Mouse (Mus musculus): Measurements from ENCODE around the gene Taok3.

DNA sequence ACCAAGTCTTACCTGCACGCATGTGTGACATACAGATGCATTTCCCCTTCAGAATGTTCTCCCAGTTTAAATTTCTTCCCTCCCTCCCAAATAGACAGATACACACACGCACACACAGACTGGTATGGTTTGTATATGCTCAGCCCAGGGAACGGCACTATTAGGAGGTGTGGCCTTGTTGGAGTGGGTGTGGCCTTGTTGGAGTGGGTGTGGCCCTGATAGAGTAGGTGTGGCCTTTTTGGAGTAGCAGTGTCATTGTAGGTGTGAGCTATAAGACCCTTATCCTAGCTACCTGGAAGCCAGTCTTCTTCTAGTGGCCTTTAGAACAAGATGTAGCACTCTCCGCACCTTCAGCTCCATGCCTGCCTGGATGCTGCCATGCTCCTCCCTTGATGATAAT is 3.9 kb downstream of the Taok3 start:
- TF ChIP-seq POLR2A (IDR thresholded peaks at IDR 0.05; ENCODE audit: low read depth, low read length): no peak
- no peak for TF ChIP-seq CTCF (IDR thresholded peaks at IDR 0.05; ENCODE audit: borderline replicate concordance, insufficient read depth, low read length)
